Mouse (Mus musculus): Measurements from ENCODE around the gene Hipk1.

DNA sequence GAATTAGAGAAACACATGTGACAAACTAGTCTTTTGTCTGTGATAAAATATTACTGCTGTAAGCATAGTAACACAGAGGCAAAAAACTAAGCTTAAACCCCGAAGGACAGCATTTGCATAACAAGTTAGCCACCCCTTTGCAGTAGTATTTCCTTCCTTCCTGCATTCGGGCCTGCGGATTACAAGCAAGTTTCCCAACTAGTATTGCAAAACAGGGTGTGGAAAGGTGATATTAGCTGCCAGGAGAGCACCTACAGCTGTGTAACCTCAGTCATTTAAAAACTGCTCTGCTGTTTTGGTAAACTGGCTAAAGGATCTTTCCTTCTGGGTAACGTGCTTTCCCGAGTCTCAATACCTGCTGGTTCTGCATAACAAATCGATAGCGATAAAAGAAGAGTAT, 4.1 kb downstream of the Hipk1 start:
- no peak for TF ChIP-seq HCFC1 (IDR thresholded peaks at IDR 0.05; ENCODE audit: borderline replicate concordance, insufficient read depth, low read length)
- TF ChIP-seq MAFK (IDR thresholded peaks at IDR 0.05; ENCODE audit: insufficient read depth, low read depth, low read length) = no peak
- no peak for TF ChIP-seq CHD2 (IDR thresholded peaks at IDR 0.05; ENCODE audit: low read depth, low read length)
- no peak for TF ChIP-seq ZC3H11A (IDR thresholded peaks at IDR 0.05; ENCODE audit: borderline replicate concordance, low read depth, low read length)

Measured in ES-E14 (cell line).